Mouse (Mus musculus): Measurements from ENCODE around the gene Hlx. TPM values are rescaled to one million over a fixed set of nuclear protein-coding genes. Genes with fewer than 3 reads are reported as not detected.

The Hlx gene
- total and polyA plus RNA-seq, 3 experiments, result 2.4 to 9.6 TPM; not detected in 1

GRCm38 (mm10) chr1:184726576-184727300, 5.7 kb downstream of the Hlx start:
- Histone ChIP-seq H3K27ac (ENCODE audit: control insufficient read depth, low read depth, low read length) (no peak overlapping the region), H3K27me3 (ENCODE audit: control insufficient read depth in 1 of 2, insufficient read depth in 2 of 2, low read length in 2 of 2) (no peaks in the 10 kb centered on the region; a peak in 1 of 4 replicates), H3K4me3 (ENCODE audit: control insufficient read depth in 1 of 2, insufficient read depth in 1 of 2, low read depth in 2 of 2, low read length in 2 of 2) (no peak overlapping the region), H3K79me2 (ENCODE audit: control insufficient read depth, insufficient read depth, low read length, poor library complexity) (peaks cover 4% of the 10 kb centered on the region), H3K4me1 (ENCODE audit: control insufficient read depth in 1 of 2, insufficient read depth in 2 of 2, low read length in 2 of 2) (0 out of 4 replicates have a peak, but pooled peaks cover 0 to 3% of the 10 kb centered on the region in 2 experiments), H3K36me3 (ENCODE audit: control insufficient read depth in 1 of 2, insufficient read depth in 2 of 2, low read length in 2 of 2) (peaks cover 0 to 2% of the 10 kb centered on the region in 2 experiments; a peak in 1 of 4 replicates), H3K9me3 (replicated peaks; ENCODE audit: insufficient read depth, low read length) (no peaks in the 10 kb centered on the region), H3K9ac (ENCODE audit: control insufficient read depth, low read depth, low read length, poor library complexity, severe bottlenecking) (no peak overlapping the region)
- DNase-seq (ENCODE audit: low read depth, low spot score), result no peak
- TF ChIP-seq SMC3 (IDR thresholded peaks at IDR 0.05; ENCODE audit: low read depth, low read length), result no peak
- TF ChIP-seq ZMIZ1 (IDR thresholded peaks at IDR 0.05; ENCODE audit: low read depth, low read length), result no peak
- no peak for TF ChIP-seq USF1 (IDR thresholded peaks at IDR 0.05; ENCODE audit: low read depth, low read length)
- TF ChIP-seq MAZ (IDR thresholded peaks at IDR 0.05; ENCODE audit: low read depth, low read length), result no peak
- no peak for TF ChIP-seq RAD21 (IDR thresholded peaks at IDR 0.05; ENCODE audit: low read depth, low read length)
- no peak for TF ChIP-seq TBP (IDR thresholded peaks at IDR 0.05; ENCODE audit: low read depth, low read length)
- TF ChIP-seq USF2 (IDR thresholded peaks at IDR 0.05; ENCODE audit: borderline replicate concordance in 1 of 2, insufficient read depth in 1 of 2, low read depth in 1 of 2, low read length in 2 of 2), result no peak
- no peak for TF ChIP-seq MYC (IDR thresholded peaks at IDR 0.05; ENCODE audit: low read depth, low read length)
- TF ChIP-seq SIN3A (IDR thresholded peaks at IDR 0.05; ENCODE audit: low read length), result no peak
- no peak for TF ChIP-seq E2F4 (IDR thresholded peaks at IDR 0.05; ENCODE audit: borderline replicate concordance, low read depth, low read length)

- Histone ChIP-seq H3K9ac (ENCODE audit: control insufficient read depth, low read depth, low read length, poor library complexity, severe bottlenecking) (no peak overlapping the region), H3K27me3 (ENCODE audit: control insufficient read depth in 1 of 2, insufficient read depth in 2 of 2, low read length in 2 of 2) (no peaks in the 10 kb centered on the region; a peak in 1 of 4 replicates), H3K9me3 (replicated peaks; ENCODE audit: insufficient read depth, low read length) (no peaks in the 10 kb centered on the region), H3K79me2 (ENCODE audit: control insufficient read depth, insufficient read depth, low read length, poor library complexity) (no peaks in the 10 kb centered on the region), H3K4me3 (ENCODE audit: control insufficient read depth in 1 of 2, insufficient read depth in 1 of 2, low read depth in 2 of 2, low read length in 2 of 2) (no peak overlapping the region), H3K36me3 (ENCODE audit: control insufficient read depth in 1 of 2, insufficient read depth in 2 of 2, low read length in 2 of 2) (no peaks in the 10 kb centered on the region), H3K4me1 (ENCODE audit: control insufficient read depth in 1 of 2, insufficient read depth in 2 of 2, low read length in 2 of 2) (no peaks in the 10 kb centered on the region), H3K27ac (ENCODE audit: control insufficient read depth, low read depth, low read length) (no peak overlapping the region)
- no peak for DNase-seq (ENCODE audit: low read depth, low spot score)
- TF ChIP-seq POLR2A (IDR thresholded peaks at IDR 0.05; ENCODE audit: control insufficient read depth in 1 of 2, insufficient read depth in 1 of 2, low read depth in 1 of 2, low read length in 2 of 2, poor library complexity in 1 of 2) (no peak), MEF2A (IDR thresholded peaks at IDR 0.05; ENCODE audit: extremely low read depth, insufficient replicate concordance, low read depth, low read length, poor library complexity, severe bottlenecking) (no peak), ZKSCAN1 (IDR thresholded peaks at IDR 0.05; ENCODE audit: low read depth, low read length) (no peak), MYB (IDR thresholded peaks at IDR 0.05; ENCODE audit: low read depth, low read length) (no peak), TAL1 (IDR thresholded peaks at IDR 0.05; ENCODE audit: low read length) (no peak), SIN3A (IDR thresholded peaks at IDR 0.05; ENCODE audit: low read length) (no peak), UBTF (IDR thresholded peaks at IDR 0.05; ENCODE audit: borderline replicate concordance, insufficient read depth, low read depth, low read length) (no peak), NELFE (IDR thresholded peaks at IDR 0.05; ENCODE audit: low read depth, low read length) (no peak), GATA1 (IDR thresholded peaks at IDR 0.05; ENCODE audit: low read depth, low read length) (no peak), MAX (IDR thresholded peaks at IDR 0.05; ENCODE audit: low read length) (no peak), CHD2 (IDR thresholded peaks at IDR 0.05; ENCODE audit: low read length) (no peak), ETS1 (IDR thresholded peaks at IDR 0.05; ENCODE audit: low read depth, low read length) (no peak), MYC (IDR thresholded peaks at IDR 0.05; ENCODE audit: low read depth, low read length) (no peak), TCF12 (IDR thresholded peaks at IDR 0.05; ENCODE audit: low read depth, low read length) (no peak), ZMIZ1 (IDR thresholded peaks at IDR 0.05; ENCODE audit: low read depth, low read length) (no peak), RAD21 (IDR thresholded peaks at IDR 0.05; ENCODE audit: low read depth, low read length) (no peak)
These were observed 7.1 kb downstream of the Hlx start for GRCm38 (mm10) chr1:184725318-184725790.

All from MEL (cell line).